Mouse (Mus musculus) macrophage (primary cell): ENCODE data around the gene Akap11. TPM values are rescaled to one million over a fixed set of nuclear protein-coding genes. Genes with fewer than 3 reads are reported as not detected.

Experiments
- H3K27ac ChIP-seq: fragments of 350-480 bp; formaldehyde crosslinking; 2 replicates; pipeline ENCODE4 v1.9.0; 2021
- H3K36me3 ChIP-seq: fragments of 350-480 bp; formaldehyde crosslinking; 2 replicates; pipeline ENCODE4 v1.9.0; 2021; ENCODE audit errors: inconsistent target
- H3K4me3 ChIP-seq: fragments of 350-480 bp; formaldehyde crosslinking; 2 replicates; pipeline ENCODE4 v1.9.0; 2021; ENCODE audit errors: inconsistent target
- H3K79me2 ChIP-seq: fragments of 350-480 bp; formaldehyde crosslinking; 2 replicates; pipeline ENCODE4 v1.9.0; 2021; ENCODE audit errors: inconsistent target
- WGBS: methylation state at CpG from one replicate; pipeline ENCODE4 v1.1.7; 2026; ENCODE audit warnings: inconsistent platforms; ENCODE audit not compliant: missing documents; 5-methylcytosine and 5-hydroxymethylcytosine counted together
- polyA plus RNA-seq: library from polyadenylated mRNA; stranded (reverse); fragments of 250-400 nt; gene quantifications from 3 replicates; pipeline ENCODE4 v1.2.4, GENCODE M21; 2018; ENCODE audit warnings: inconsistent platforms

Akap11 gene
- polyA plus RNA-seq, 1 experiment from 2014 or later: 15.7 TPM

DNA sequence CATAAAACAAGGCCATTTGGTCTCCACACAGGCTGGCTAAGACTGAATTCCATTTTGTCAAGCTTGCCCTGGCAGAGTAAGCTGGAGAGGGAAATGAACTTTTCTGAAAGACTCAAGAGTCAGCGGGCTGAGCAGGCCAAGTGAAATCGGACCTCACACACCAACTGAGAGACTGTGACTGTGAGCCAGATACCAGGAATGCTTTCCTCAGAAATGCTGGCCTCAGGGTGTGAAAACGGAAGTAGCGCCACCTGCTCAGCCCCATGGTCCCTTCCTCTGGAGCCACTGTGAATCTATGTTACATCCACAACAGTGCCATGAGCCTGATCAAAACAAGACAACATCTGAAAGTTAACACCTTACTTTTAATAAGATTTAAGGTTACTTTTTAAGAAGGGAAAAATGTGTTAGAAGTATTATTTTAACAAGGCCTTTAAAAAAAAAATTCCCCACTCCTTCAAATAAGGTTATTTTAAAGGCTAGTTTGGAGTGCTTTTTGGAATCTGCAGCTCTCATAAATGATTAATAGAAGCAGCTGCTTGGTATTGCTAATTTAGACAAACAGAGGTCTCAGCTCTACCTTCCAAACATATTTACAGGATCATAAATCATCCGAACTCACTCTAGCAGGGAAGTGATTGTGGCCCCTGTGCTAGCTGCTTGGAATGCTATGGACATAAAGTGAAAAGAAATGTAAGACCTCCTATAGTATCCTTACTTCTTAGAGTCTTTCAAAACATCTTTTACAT lies 2.1 kb upstream of the Akap11 start:
- WGBS: 92% methylated on average over 5 of the region's 5 CpGs
- Histone ChIP-seq H3K79me2 (peaks cover 25% of the 10 kb centered on the region), H3K4me3 (no peak overlapping the region), H3K27ac (no peak overlapping the region), H3K36me3 (no peaks in the 10 kb centered on the region)

DNA sequence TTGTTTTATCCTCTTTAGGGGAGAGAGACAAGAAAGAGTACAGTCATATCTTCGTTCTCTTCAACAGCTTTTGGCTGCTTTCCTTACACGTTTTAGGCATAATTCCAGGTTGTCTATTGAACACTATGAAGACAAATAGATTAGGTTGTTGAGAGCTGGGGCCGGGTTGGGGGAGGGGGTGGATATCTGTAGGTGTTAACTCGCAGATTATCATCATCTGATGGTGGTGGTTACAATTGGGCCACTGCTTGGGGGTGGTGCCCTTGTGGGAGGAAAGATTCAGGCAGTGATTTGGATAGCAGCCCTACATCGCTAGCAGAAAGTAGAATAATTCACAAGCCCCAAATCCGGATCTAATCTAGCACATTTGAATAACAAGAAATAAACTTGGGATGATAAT lies 943 bp upstream of the Akap11 start:
- H3K79me2 ChIP-seq: peaks cover 37% of the 10 kb centered on the region
- H3K36me3 ChIP-seq: no peaks in the 10 kb centered on the region
- no peak overlapping the region for H3K27ac ChIP-seq
- H3K4me3 ChIP-seq: no peak overlapping the region; the same call in 1 of the 2 replicates
- 92% methylated on average over 6 of the region's 6 CpGs for WGBS

DNA sequence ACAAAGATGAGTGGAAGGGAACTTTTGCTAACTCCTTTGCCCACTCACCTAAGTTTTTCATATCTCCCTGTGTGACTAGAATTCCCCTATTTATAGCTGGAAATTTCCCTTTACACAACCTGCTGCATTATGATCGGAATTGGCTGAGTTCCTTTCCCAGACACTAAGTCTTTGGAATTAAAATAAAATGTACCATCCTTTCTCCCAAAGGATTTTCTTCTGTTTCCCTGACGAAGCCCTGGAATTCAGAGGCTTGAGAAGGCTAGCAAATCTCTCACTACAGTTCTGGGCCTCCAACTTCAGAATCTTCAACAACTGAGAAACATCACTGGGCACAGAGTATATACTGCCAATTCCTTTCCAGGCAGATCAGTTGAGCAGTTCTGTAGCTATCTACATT lies 1.2 kb downstream of the Akap11 start:
- no peak overlapping the region for H3K27ac ChIP-seq
- 84% methylated on average over 2 of the region's 2 CpGs for WGBS
- H3K4me3 ChIP-seq: peak overlapping the region; percentile 79; the same call in 1 of the 2 replicates
- peaks cover 59% of the 10 kb centered on the region for H3K79me2 ChIP-seq
- no peaks in the 10 kb centered on the region for H3K36me3 ChIP-seq

DNA sequence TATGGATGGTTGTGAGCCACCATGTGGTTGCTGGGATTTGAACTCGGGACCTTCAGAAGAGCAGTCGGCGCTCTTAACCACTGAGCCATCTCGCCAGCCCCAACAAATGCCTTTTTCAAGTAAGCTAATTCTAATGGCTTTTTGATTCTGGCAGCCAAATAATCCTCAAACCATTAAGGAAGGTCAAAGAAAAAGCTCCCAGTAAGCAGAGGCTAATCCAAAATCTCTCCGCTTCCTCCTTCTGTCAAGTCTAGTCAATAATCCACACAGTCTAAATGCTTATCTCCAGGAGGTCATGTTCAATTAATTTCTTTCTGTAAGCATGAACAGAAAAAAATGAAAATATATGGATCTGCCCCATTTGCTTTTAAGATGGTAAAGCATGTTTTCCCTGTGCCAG lies 2.0 kb downstream of the Akap11 start:
- Histone ChIP-seq H3K27ac (no peak overlapping the region), H3K36me3 (no peaks in the 10 kb centered on the region), H3K4me3 (no peak overlapping the region), H3K79me2 (peaks cover 66% of the 10 kb centered on the region)
- WGBS: 100% methylated on average over 4 of the region's 5 CpGs

DNA sequence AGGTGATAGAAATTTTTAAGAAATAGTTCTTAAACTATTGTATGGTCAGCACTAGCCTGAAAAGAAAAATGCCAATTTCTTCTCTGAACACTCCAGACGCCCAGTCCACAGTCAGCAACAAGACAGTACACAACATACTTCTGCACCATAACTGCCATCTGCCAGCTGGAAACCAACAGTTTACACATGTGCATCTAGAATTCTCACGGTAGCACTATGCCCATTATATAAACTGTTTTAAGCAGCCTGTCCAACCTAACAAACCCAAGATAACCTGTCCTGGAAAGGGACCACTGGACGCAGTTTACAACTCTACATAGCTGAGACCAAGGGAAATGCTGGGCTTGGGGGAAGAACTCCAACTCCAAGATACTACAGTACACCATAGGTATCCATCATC lies 2.9 kb downstream of the Akap11 start:
- no peak overlapping the region for H3K27ac ChIP-seq
- H3K79me2 ChIP-seq: peaks cover 76% of the 10 kb centered on the region
- H3K36me3 ChIP-seq: no peaks in the 10 kb centered on the region
- no peak overlapping the region for H3K4me3 ChIP-seq
- 92% methylated on average over 3 of the region's 3 CpGs for WGBS

DNA sequence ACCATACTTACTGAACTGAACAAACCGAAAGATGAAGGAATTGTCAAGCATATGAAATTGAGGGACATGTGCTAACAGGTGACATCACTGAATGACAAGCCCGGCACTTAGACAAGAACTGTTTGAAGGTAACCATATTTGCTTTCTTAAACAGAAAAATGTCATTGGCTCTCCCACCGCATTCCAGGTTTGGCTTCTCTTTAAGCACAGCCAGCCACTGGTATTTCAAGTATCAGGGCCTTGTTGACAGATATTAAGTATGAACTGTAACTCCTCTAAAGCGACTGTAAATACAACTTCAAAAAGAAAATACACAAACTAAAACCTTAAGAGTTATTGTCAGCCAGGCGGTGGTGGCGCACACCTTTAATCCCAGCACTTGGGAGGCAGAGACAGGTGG lies 4.3 kb downstream of the Akap11 start:
- H3K36me3 ChIP-seq: no peaks in the 10 kb centered on the region
- H3K4me3 ChIP-seq: no peak overlapping the region
- H3K79me2 ChIP-seq: peaks cover 84% of the 10 kb centered on the region
- H3K27ac ChIP-seq: no peak overlapping the region
- WGBS: 100% methylated on average over 6 of the region's 6 CpGs

- 100% methylated on average over 3 of the region's 3 CpGs for WGBS
- peaks cover 87% of the 10 kb centered on the region for H3K79me2 ChIP-seq
- H3K36me3 ChIP-seq: no peaks in the 10 kb centered on the region
- no peak overlapping the region for H3K27ac ChIP-seq
- no peak overlapping the region for H3K4me3 ChIP-seq
Observed at GRCm38 (mm10) chr14:78530256-78530655, 6.4 kb downstream of the Akap11 start.

DNA sequence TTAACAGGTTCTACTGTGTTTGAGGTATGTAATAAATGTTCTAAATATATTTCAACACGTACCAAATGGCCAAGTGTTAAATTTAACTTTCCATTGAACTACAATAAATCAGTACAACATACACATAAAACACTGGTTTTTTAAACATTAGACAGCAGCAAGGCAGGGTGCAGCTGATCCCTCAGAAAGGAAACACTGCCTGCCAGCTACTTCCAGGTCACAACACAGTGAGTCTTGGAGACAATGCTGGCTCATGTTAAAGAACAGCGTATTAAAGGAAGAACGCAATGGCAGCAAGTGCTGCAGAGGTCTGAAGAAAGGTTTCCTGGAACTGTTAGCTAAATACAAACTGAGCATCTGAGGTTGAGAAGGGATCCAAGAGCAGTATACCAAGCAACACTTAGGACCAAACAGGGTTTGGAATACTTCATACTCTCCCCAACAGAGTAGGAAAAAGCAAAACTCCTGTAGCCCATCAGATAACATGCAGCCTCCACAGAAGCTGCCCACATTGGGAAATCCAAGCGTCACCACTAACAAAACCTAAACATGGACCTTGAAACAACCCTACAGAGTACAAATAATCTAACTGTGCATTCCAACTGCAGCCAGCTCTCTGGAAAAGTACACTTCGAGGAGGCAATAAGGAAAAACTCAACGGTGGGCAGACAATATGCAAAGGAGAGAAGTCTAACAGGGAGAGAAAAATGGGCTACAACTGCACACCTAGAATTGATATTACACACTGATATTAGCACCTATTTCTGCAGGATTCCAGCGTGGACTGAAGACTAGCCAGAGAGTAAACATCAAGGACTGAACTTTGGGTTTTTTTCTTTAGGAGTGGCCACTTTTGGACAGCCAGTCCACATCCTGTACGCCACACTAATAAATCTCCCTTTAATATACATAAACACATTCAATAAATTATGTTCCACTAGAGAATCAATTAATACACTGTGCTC lies 7.9 kb downstream of the Akap11 start:
- 65% methylated on average over 7 of the region's 8 CpGs for WGBS
- peaks cover 81% of the 10 kb centered on the region for H3K79me2 ChIP-seq
- no peak overlapping the region for H3K27ac ChIP-seq
- no peaks in the 10 kb centered on the region for H3K36me3 ChIP-seq
- no peak overlapping the region for H3K4me3 ChIP-seq

DNA sequence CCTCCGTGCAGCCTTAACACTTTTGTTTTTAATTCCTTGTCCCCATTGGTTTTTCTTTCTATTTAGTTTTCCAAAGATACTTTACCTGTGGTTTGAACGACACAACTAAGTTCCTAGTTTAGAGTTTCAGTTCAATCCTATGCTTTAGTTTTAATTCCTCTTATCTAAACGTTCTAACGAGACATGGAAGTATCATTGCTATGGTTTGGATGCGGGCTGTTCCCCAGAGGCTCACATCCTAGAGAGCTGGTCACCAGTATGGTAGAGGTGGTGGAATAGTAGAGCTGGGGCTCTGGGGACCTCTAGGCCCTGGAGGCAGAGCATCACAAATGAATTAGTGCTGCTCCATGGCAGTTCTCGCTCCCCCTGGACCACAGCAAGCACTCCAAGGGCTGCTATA lies 9.7 kb downstream of the Akap11 start:
- 29% methylated on average over 6 of the region's 6 CpGs for WGBS
- no peaks in the 10 kb centered on the region for H3K36me3 ChIP-seq
- no peak overlapping the region for H3K4me3 ChIP-seq
- H3K79me2 ChIP-seq: peaks cover 73% of the 10 kb centered on the region
- no peak overlapping the region for H3K27ac ChIP-seq

DNA sequence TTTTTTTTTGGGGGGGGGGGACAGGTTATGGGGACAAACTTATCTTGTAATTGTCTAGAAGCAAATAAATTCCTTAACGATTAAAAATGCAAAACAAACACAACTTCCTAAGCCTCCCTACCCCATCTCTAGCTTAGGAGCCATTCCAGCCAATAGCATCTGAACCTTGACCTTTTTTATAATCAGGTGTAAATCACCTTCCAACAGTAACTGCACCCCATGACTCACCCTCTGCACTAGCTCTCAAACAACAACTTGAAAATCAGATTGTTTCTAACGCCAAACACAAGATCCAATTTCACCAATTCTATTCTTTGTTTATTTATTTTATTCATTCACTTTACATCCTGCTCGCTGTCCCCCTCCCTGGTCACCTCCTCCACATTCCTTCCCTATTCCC lies 10.1 kb downstream of the Akap11 start:
- no peak overlapping the region for H3K4me3 ChIP-seq
- WGBS: 80% methylated on average over 2 of the region's 3 CpGs
- H3K27ac ChIP-seq: no peak overlapping the region
- no peaks in the 10 kb centered on the region for H3K36me3 ChIP-seq
- peaks cover 68% of the 10 kb centered on the region for H3K79me2 ChIP-seq

DNA sequence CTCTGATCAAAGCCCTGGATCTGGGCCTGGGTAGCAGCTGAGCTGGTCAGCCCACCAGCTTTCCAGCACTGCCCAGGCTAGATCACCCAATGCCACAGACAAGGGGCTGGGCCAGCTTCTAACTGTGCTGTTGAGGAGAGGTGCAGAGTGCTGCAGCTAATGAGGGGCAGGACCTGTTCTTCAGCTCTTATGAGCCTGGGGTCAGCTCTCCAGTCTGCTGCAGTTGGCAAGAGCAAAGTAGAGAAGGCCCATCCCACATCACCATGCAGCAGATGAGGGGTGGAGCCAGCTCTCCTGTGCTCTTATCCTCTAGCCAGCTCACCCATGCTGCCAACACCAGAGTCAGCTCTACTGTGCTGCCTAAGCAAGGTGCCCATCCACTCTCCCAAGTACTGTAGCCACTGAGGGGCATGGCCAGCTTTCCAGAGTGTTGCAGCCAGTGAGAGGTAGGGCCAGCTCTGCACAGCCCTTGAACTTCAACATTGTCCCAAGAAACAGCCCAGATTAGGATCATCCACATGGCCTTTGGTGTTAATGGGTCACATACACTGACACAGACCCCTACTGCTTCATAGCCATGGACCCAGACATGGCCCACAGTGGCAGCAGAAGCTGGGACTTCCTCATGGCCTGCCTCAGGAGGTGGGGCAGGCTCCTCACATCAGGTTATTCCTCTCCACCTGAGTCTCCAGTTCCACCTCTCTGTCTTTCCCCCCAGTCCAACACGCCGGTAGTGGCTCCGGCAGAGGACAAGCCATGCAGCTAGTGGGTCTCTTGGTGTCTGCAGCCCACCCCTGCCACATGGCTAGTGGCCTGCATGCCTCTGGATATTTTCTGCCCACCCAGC lies 10.8 kb downstream of the Akap11 start:
- no peak overlapping the region for H3K27ac ChIP-seq
- H3K36me3 ChIP-seq: no peaks in the 10 kb centered on the region
- H3K4me3 ChIP-seq: no peak overlapping the region
- peaks cover 62% of the 10 kb centered on the region for H3K79me2 ChIP-seq
- WGBS: 97% methylated on average over 3 of the region's 3 CpGs

DNA sequence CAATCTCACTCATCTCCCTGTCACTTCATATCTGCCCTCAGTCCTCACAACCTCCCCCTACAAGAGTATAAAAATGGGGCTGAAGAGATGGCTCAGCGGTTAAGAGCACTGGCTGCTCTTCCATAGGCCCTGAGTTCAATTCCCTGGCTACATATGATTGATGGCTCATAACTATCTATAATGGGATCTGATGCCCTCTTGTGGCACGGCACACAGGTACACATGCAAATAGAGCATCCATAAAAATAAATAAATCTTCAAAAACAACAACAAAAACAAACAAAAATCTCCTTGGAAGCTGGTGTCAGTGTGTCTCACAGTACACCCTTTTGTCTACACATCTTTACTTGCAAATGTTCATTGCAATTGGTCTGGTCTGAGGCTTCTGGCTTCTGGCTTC lies 11.5 kb downstream of the Akap11 start:
- Histone ChIP-seq H3K79me2 (peaks cover 54% of the 10 kb centered on the region), H3K36me3 (no peaks in the 10 kb centered on the region), H3K4me3 (no peak overlapping the region), H3K27ac (no peak overlapping the region)
- WGBS: 95% methylated on average over 2 of the region's 2 CpGs

- Histone ChIP-seq H3K27ac (no peak overlapping the region), H3K4me3 (no peak overlapping the region), H3K79me2 (no peaks in the 10 kb centered on the region), H3K36me3 (peaks cover 52% of the 10 kb centered on the region; the same call in 1 of the 2 replicates)
- WGBS: 83% methylated on average over 8 of the region's 9 CpGs
Observed at GRCm38 (mm10) chr14:78510713-78511112, 25.9 kb downstream of the Akap11 start.

- H3K4me3 ChIP-seq: no peak overlapping the region
- peaks cover 47% of the 10 kb centered on the region; the same call in 1 of the 2 replicates for H3K36me3 ChIP-seq
- H3K79me2 ChIP-seq: no peaks in the 10 kb centered on the region
- 91% methylated on average over 6 of the region's 6 CpGs for WGBS
- no peak overlapping the region for H3K27ac ChIP-seq
Observed at GRCm38 (mm10) chr14:78509791-78510190, 26.8 kb downstream of the Akap11 start.
